Mouse (Mus musculus): ENCODE data around the gene Rasgef1b. TPM values are rescaled to one million over a fixed set of nuclear protein-coding genes. Genes with fewer than 3 reads are reported as not detected.

Gene Rasgef1b
- polyA plus RNA-seq, 1 experiment from 2014 or later, result 13.3 TPM

DNA sequence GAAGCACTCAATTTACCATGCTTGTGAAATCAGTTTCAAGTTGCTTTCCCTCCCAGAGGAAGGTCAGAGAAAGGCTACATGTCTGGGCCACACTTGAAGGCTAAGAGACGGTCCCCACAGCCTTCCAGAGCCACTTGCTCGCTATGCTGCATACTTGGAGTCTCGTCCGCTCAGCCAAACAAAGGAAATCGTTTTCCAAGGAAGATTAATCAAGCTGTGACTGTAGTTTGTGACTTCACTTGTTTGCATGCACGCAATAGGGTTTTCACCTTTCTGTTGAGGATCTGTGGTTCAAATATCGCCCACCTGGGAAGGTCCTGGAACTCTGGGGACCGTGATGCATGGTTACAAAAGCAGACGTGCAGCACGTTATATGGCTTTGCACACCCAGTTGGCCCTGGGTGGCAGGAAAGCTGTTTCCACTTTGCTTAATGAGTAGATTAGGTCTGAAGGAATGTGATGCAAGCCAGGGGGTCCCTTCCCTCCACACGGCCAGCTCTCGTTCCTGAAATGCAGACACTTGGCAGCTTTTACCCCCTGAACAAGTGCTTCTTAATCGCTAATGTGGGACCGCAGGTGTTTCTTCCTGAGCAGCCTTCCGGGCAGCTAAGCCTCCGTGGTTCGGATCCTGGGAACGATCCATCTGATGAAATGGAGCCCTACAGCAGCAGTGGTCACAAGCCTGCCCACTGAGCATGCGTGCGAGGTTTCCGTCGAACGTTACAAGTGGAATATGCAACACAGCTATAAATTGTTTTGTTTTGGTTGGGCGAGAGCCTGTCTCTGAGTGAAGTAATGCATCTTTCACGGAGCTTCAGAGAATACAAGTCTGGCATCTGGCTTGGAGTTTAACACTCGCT lies 537.7 kb downstream of the Rasgef1b start:
- Histone ChIP-seq H3K4me1 (replicated peaks; ENCODE audit: control insufficient read depth, insufficient read depth, low read length) (no peaks in the 10 kb centered on the region), H3K27ac (ENCODE audit: low read depth, low read length) (no peak overlapping the region), H3K9ac (ENCODE audit: low read depth, low read length) (no peak overlapping the region), H3K9me3 (ENCODE audit: control insufficient read depth, low read length) (no peaks in the 10 kb centered on the region), H3K4me2 (no peak overlapping the region), H3K4me3 (ENCODE audit: low read depth, low read length) (no peak overlapping the region), H3K36me3 (ENCODE audit: control insufficient read depth, insufficient read depth, low read length) (no peaks in the 10 kb centered on the region), H3K27me3 (replicated peaks; ENCODE audit: control insufficient read depth, insufficient read depth, low read length) (no peaks in the 10 kb centered on the region)
- DNase-seq (ENCODE audit: low spot score), result no peak
- no peak for ATAC-seq (replicated peaks; ENCODE audit: low FRiP score)
- 74% methylated on average over 26 of the region's 26 CpGs for WGBS

DNA sequence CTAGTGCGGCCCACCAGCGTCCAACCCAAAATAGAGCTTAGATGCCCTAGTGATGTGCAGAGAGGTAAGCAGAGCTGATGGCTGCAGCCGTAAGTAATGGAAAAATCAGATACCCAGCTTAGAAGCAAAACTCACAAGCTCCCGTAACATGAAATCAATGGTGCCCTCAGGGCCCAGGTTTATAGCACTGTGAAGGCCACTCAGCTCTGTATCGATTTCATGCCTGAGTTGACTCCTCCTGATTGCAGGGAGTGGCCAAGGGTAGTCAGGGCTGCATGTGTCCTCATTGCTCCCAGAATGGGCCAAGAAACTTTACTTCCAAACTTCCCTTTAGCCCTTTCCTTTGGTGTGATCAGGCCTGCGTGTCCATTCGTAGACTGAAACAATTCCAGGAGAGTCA lies 545.2 kb downstream of the Rasgef1b start:
- Histone ChIP-seq H3K4me1 (replicated peaks; ENCODE audit: control insufficient read depth, insufficient read depth, low read length) (no peaks in the 10 kb centered on the region), H3K9ac (ENCODE audit: low read depth, low read length) (no peak overlapping the region), H3K27ac (ENCODE audit: low read depth, low read length) (no peak overlapping the region), H3K4me3 (ENCODE audit: low read depth, low read length) (no peak overlapping the region), H3K36me3 (ENCODE audit: control insufficient read depth, insufficient read depth, low read length) (no peaks in the 10 kb centered on the region), H3K9me3 (ENCODE audit: control insufficient read depth, low read length) (no peaks in the 10 kb centered on the region), H3K27me3 (replicated peaks; ENCODE audit: control insufficient read depth, insufficient read depth, low read length) (no peaks in the 10 kb centered on the region), H3K4me2 (no peak overlapping the region)
- no peak for ATAC-seq (replicated peaks; ENCODE audit: low FRiP score)
- WGBS, result 88% methylated on average over 7 of the region's 7 CpGs
- no peak for DNase-seq (ENCODE audit: low spot score)

DNA sequence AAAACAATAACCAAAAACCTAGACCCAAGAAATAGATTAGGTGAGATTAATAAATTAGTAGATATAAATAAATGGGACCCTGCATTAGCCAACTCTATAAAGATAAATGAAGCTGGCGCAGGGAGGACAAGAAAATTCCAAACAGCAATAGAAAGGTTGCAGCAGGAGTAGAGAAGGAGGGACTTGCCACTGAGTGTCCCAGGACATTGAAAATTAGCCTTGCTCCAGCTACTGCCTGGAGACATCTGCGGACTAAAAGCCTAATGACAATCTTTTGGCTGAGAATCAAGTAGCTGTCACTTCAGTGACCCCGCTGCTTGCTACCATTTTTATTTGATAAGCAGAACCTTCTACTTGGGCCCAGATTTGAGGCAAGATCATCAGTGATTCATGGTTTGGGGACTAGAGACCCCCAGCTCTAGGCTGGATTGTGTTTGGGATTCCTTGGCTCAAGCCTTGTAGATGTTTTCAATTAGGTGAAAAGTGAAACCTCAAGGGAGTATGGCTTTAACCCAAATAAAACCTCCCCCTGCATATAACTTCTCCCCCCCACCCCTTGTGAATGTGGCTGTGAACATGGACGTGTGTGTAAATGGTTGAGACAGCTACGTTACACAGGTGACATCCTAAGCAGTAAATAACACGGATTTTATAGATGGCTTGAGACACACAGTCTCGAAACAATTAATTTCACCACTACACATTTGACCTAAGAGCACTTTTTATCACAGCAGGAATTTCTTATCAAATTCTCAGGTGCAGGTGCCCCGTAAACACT lies 554.1 kb downstream of the Rasgef1b start:
- no peak for ATAC-seq (replicated peaks; ENCODE audit: low FRiP score)
- Histone ChIP-seq H3K9me3 (ENCODE audit: control insufficient read depth, low read length) (no peaks in the 10 kb centered on the region), H3K36me3 (ENCODE audit: control insufficient read depth, insufficient read depth, low read length) (no peaks in the 10 kb centered on the region), H3K27ac (ENCODE audit: low read depth, low read length) (no peak overlapping the region), H3K4me2 (no peak overlapping the region), H3K4me1 (replicated peaks; ENCODE audit: control insufficient read depth, insufficient read depth, low read length) (no peaks in the 10 kb centered on the region), H3K27me3 (replicated peaks; ENCODE audit: control insufficient read depth, insufficient read depth, low read length) (no peaks in the 10 kb centered on the region), H3K9ac (ENCODE audit: low read depth, low read length) (no peak overlapping the region), H3K4me3 (ENCODE audit: low read depth, low read length) (no peak overlapping the region)
- WGBS, result 72% methylated on average over 8 of the region's 8 CpGs
- no peak for DNase-seq (ENCODE audit: low spot score)

DNA sequence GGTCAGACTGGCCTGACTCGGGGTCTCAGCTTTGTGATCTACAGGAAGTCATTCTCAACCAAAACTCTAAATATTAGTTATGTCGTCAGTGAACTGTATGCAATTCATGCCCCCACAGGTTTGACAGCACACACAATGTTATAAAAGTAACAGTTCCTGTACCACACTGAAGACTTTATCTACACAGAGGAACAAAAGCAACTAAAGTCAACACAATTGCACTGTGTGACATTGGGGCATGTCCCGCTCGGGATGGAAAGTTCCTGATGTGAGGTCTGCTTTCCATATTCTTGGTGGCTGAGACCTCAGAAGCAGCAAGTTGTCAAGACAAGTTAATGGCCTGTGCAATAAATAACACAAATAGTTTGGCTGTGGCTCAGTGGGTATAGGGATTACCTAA lies 559.0 kb downstream of the Rasgef1b start:
- no peak overlapping the region for H3K4me3 ChIP-seq (ENCODE audit: low read depth, low read length)
- no peaks in the 10 kb centered on the region for H3K36me3 ChIP-seq (ENCODE audit: control insufficient read depth, insufficient read depth, low read length)
- no peaks in the 10 kb centered on the region for H3K27me3 ChIP-seq (replicated peaks; ENCODE audit: control insufficient read depth, insufficient read depth, low read length)
- no peaks in the 10 kb centered on the region for H3K9me3 ChIP-seq (ENCODE audit: control insufficient read depth, low read length)
- ATAC-seq (replicated peaks; ENCODE audit: low FRiP score), result no peak
- no peaks in the 10 kb centered on the region for H3K4me1 ChIP-seq (replicated peaks; ENCODE audit: control insufficient read depth, insufficient read depth, low read length)
- H3K27ac ChIP-seq (ENCODE audit: low read depth, low read length), result no peak overlapping the region
- WGBS, result 76% methylated on average over 4 of the region's 4 CpGs
- no peak overlapping the region for H3K4me2 ChIP-seq
- DNase-seq (ENCODE audit: low spot score), result no peak
- H3K9ac ChIP-seq (ENCODE audit: low read depth, low read length), result no peak overlapping the region

DNA sequence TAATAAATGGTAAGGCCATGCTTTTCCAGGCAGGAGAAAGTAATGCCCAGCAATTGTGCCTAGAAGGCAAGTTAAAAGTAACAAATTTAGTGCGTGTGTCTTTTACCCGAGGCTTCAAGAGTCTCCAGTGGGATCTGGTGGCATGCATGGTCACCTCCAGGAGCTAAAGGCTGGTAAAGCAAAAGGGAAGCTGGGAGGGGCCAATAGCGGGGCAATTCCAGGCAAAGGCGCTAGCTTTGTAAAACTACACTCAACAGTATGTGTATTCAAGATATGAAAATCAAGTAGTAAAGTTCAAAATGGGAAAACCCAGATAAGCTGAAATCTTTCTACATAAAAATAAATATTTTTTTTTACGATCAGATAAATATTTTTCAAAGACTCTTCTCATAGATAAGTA lies 561.1 kb downstream of the Rasgef1b start:
- Histone ChIP-seq H3K36me3 (ENCODE audit: control insufficient read depth, insufficient read depth, low read length) (no peaks in the 10 kb centered on the region), H3K9ac (ENCODE audit: low read depth, low read length) (no peak overlapping the region), H3K27ac (ENCODE audit: low read depth, low read length) (no peak overlapping the region), H3K4me3 (ENCODE audit: low read depth, low read length) (no peak overlapping the region), H3K4me1 (replicated peaks; ENCODE audit: control insufficient read depth, insufficient read depth, low read length) (no peaks in the 10 kb centered on the region), H3K4me2 (no peak overlapping the region), H3K27me3 (replicated peaks; ENCODE audit: control insufficient read depth, insufficient read depth, low read length) (no peaks in the 10 kb centered on the region), H3K9me3 (ENCODE audit: control insufficient read depth, low read length) (no peaks in the 10 kb centered on the region)
- DNase-seq (ENCODE audit: low spot score), result no peak
- ATAC-seq (replicated peaks; ENCODE audit: low FRiP score), result no peak
- WGBS, result 82% methylated on average over 5 of the region's 5 CpGs

Other genes starting within 250 kb of the Rasgef1b start
- gene Vamp9, start 177.2 kb upstream of the Rasgef1b start, polyA plus RNA-seq (2014; fragmentation: Nextera tagmentation; extraction: Ambion mirVana), result not detected in 2 replicates
- 150 and 152 TPM in 2 replicates for gene Hnrnpd, start 249.9 kb upstream of the Rasgef1b start, polyA plus RNA-seq (2014; fragmentation: Nextera tagmentation; extraction: Ambion mirVana)
- 1.3 and 1.9 TPM in 2 replicates for gene 4930524J08Rik, start 250.0 kb upstream of the Rasgef1b start, polyA plus RNA-seq (2014; fragmentation: Nextera tagmentation; extraction: Ambion mirVana)

Measured in liver, embryonic 11.5 days (tissue).